In genomic region chr16:10819966-10820365, GRCm38 (mm10) we compare ENCODE assay signal across 40 mouse cellular contexts. TPM values are rescaled to one million over a fixed set of nuclear protein-coding genes. Genes with fewer than 3 reads are reported as not detected.
"Had no signal": no experiment of that assay in that cellular context is flagged by ENCODE, and none has a peak within 500 bp of the region (broad histone marks: within the 10 kb centered on the region; RNA-seq: fewer than 3 reads in every experiment).

No protein-coding gene starts in this region.

- H3K4me1 ChIP-seq: forebrain, embryonic 15.5 days; hindbrain, embryonic 13.5 days; hindbrain, embryonic 15.5 days had no signal

- ATAC-seq: forebrain, embryonic 15.5 days; forebrain, postnatal 0 days; hindbrain, postnatal 0 days; intestine, embryonic 16.5 days; liver, embryonic 12.5 days had no signal

- H3K4me2 ChIP-seq: forebrain, embryonic 15.5 days; hindbrain, embryonic 13.5 days; hindbrain, embryonic 15.5 days; kidney, embryonic 15.5 days; limb, embryonic 13.5 days; limb, embryonic 15.5 days; liver, embryonic 12.5 days had no signal

- H3K27ac ChIP-seq: forebrain, embryonic 15.5 days; hindbrain, embryonic 13.5 days; hindbrain, embryonic 15.5 days; hindbrain, postnatal 0 days; kidney, embryonic 15.5 days; kidney, postnatal 0 days; limb, embryonic 13.5 days; limb, embryonic 15.5 days; liver, embryonic 12.5 days; liver, embryonic 14.5 days had no signal

- DNase-seq: forebrain, postnatal 0 days; gastrocnemius, postnatal 10 days; kidney, adult 11 months; kidney, adult 2 months; kidney, adult 9 months; kidney, postnatal 14 days; kidney, postnatal 36 days; layer of hippocampus, adult 9-11 months; layer of hippocampus, postnatal 36 days; left cerebral cortex, postnatal 4 days; lung, adult 18-20 months had no signal

- H3K36me3 ChIP-seq: forebrain, embryonic 15.5 days; hindbrain, embryonic 13.5 days; hindbrain, embryonic 15.5 days; kidney, embryonic 15.5 days; limb, embryonic 13.5 days; limb, embryonic 15.5 days; liver, embryonic 12.5 days had no signal

- H3K9me3 ChIP-seq: forebrain, embryonic 15.5 days; hindbrain, embryonic 13.5 days; hindbrain, embryonic 15.5 days; kidney, embryonic 15.5 days; limb, embryonic 15.5 days; liver, embryonic 12.5 days had no signal

- H3K9ac ChIP-seq: forebrain, embryonic 15.5 days; forebrain, postnatal 0 days; hindbrain, embryonic 13.5 days; hindbrain, embryonic 15.5 days; kidney, embryonic 15.5 days; limb, embryonic 13.5 days; limb, embryonic 15.5 days; liver, embryonic 12.5 days; liver, embryonic 14.5 days had no signal

- H3K27me3 ChIP-seq: forebrain, embryonic 15.5 days; hindbrain, embryonic 13.5 days; hindbrain, embryonic 15.5 days; kidney, embryonic 15.5 days; limb, embryonic 13.5 days; limb, embryonic 15.5 days had no signal

- H3K4me3 ChIP-seq: forebrain, embryonic 15.5 days; hindbrain, embryonic 13.5 days; hindbrain, embryonic 15.5 days; kidney, embryonic 15.5 days; limb, embryonic 13.5 days; limb, embryonic 15.5 days; liver, embryonic 12.5 days had no signal

RNA-seq across cellular contexts. Expression of gene Gm11172, which starts 7.3 kb away (rescaled TPM):
- total RNA-seq: forebrain, postnatal 0 days; gastrocnemius, postnatal 10 days; heart, adult 18-20 months; heart, postnatal 14 days; hematopoietic stem cell, adult 5-6 weeks; hindbrain, postnatal 0 days; layer of hippocampus, adult 18-20 months; layer of hippocampus, adult 8-10 months; layer of hippocampus, postnatal 14 days; layer of hippocampus, postnatal 36 days; left cerebral cortex, adult 18-20 months; left cerebral cortex, adult 8-10 months; left cerebral cortex, postnatal 10 days; left cerebral cortex, postnatal 25 days; left cerebral cortex, postnatal 4 days; liver, adult 2 months had no signal
- polyA plus RNA-seq: forebrain, embryonic 15.5 days; forebrain, postnatal 0 days; gonadal fat pad, adult 2 months; heart, postnatal 0 days; hindbrain, embryonic 11.5 days; hindbrain, embryonic 13.5 days; hindbrain, embryonic 15.5 days; hindbrain, postnatal 0 days; intestine, embryonic 14.5 days; intestine, embryonic 16.5 days; kidney, adult 2 months; kidney, embryonic 15.5 days; kidney, postnatal 0 days; large intestine, adult 2 months; limb, embryonic 11.5 days; limb, embryonic 13.5 days; limb, embryonic 15.5 days; liver, adult 2 months; liver, embryonic 12.5 days; liver, embryonic 14.5 days; liver, embryonic 16.5 days had no signal

RNA-seq across cellular contexts. Expression of gene Prm1, which starts 14.3 kb away (rescaled TPM):
- total RNA-seq: forebrain, postnatal 0 days; gastrocnemius, postnatal 10 days; heart, adult 18-20 months; heart, postnatal 14 days; hematopoietic stem cell, adult 5-6 weeks; hindbrain, postnatal 0 days; layer of hippocampus, adult 18-20 months; layer of hippocampus, adult 8-10 months; layer of hippocampus, postnatal 14 days; layer of hippocampus, postnatal 36 days; left cerebral cortex, adult 18-20 months; left cerebral cortex, adult 8-10 months; left cerebral cortex, postnatal 10 days; left cerebral cortex, postnatal 25 days; left cerebral cortex, postnatal 4 days; liver, adult 2 months had no signal
- polyA plus RNA-seq: forebrain, embryonic 15.5 days; forebrain, postnatal 0 days; heart, postnatal 0 days; hindbrain, embryonic 11.5 days; hindbrain, embryonic 13.5 days; intestine, embryonic 14.5 days; intestine, embryonic 16.5 days; kidney, postnatal 0 days; limb, embryonic 11.5 days; liver, adult 2 months; liver, embryonic 12.5 days; liver, embryonic 14.5 days; liver, embryonic 16.5 days had no signal

RNA-seq across cellular contexts. Expression of gene Rmi2, which starts 14.9 kb away (rescaled TPM):
- total RNA-seq: layer of hippocampus, adult 18-20 months had no signal
- polyA plus RNA-seq: liver, adult 2 months had no signal

RNA-seq across cellular contexts. Expression of gene Prm2, which starts 24.0 kb away (rescaled TPM):
- total RNA-seq: forebrain, postnatal 0 days; gastrocnemius, postnatal 10 days; heart, adult 18-20 months; heart, postnatal 14 days; hematopoietic stem cell, adult 5-6 weeks; hindbrain, postnatal 0 days; layer of hippocampus, adult 18-20 months; layer of hippocampus, adult 8-10 months; layer of hippocampus, postnatal 14 days; layer of hippocampus, postnatal 36 days; left cerebral cortex, adult 18-20 months; left cerebral cortex, adult 8-10 months; left cerebral cortex, postnatal 10 days; left cerebral cortex, postnatal 25 days; left cerebral cortex, postnatal 4 days; liver, adult 2 months had no signal
- polyA plus RNA-seq: forebrain, embryonic 15.5 days; forebrain, postnatal 0 days; heart, postnatal 0 days; hindbrain, embryonic 11.5 days; hindbrain, embryonic 13.5 days; hindbrain, embryonic 15.5 days; hindbrain, postnatal 0 days; intestine, embryonic 14.5 days; intestine, embryonic 16.5 days; kidney, embryonic 15.5 days; kidney, postnatal 0 days; limb, embryonic 11.5 days; limb, embryonic 13.5 days; limb, embryonic 15.5 days; liver, adult 2 months; liver, embryonic 12.5 days; liver, embryonic 14.5 days; liver, embryonic 16.5 days had no signal

RNA-seq across cellular contexts. Expression of gene Prm3, which starts 29.3 kb away (rescaled TPM):
- total RNA-seq: forebrain, postnatal 0 days; gastrocnemius, postnatal 10 days; heart, adult 18-20 months; heart, postnatal 14 days; hematopoietic stem cell, adult 5-6 weeks; hindbrain, postnatal 0 days; layer of hippocampus, adult 18-20 months; layer of hippocampus, adult 8-10 months; layer of hippocampus, postnatal 14 days; layer of hippocampus, postnatal 36 days; left cerebral cortex, adult 18-20 months; left cerebral cortex, adult 8-10 months; left cerebral cortex, postnatal 10 days; left cerebral cortex, postnatal 25 days; left cerebral cortex, postnatal 4 days; liver, adult 2 months had no signal
- polyA plus RNA-seq: forebrain, embryonic 15.5 days; forebrain, postnatal 0 days; heart, postnatal 0 days; hindbrain, embryonic 11.5 days; hindbrain, embryonic 13.5 days; hindbrain, embryonic 15.5 days; hindbrain, postnatal 0 days; intestine, embryonic 14.5 days; intestine, embryonic 16.5 days; kidney, adult 2 months; kidney, embryonic 15.5 days; kidney, postnatal 0 days; large intestine, adult 2 months; limb, embryonic 11.5 days; limb, embryonic 13.5 days; limb, embryonic 15.5 days; liver, adult 2 months; liver, embryonic 12.5 days; liver, embryonic 14.5 days; liver, embryonic 16.5 days had no signal
